Mouse (Mus musculus) lung, embryonic 16.5 days (tissue): ENCODE measurements at regions not wholly inside any gene's neighbourhood (a gene's known extent, or its start where the extent isn't known, plus 50 kb on each side); places are given as distances from the start of the nearest gene placed in this dataset.

Source experiments
- ATAC-seq: fragments of 200-750 bp; cut with Nextera tagmentation; 2 replicates; pipeline ENCODE4 v1.8.0; 2017; ENCODE audit warnings: low read depth, mild to moderate bottlenecking, moderate library complexity
- H3K27ac ChIP-seq: fragments of 300-500 bp; sonication (generic); 2 replicates; pipeline ENCODE4 v1.5.1; 2014; ENCODE audit warnings: mild to moderate bottlenecking, control low read depth, low read length
- H3K27me3 ChIP-seq: fragments of 300-500 bp; sonication (generic); 2 replicates; pipeline ENCODE4 v1.6.1; 2014; ENCODE audit warnings: low read depth, low read length, mixed read lengths; ENCODE audit not compliant: control insufficient read depth, insufficient read depth
- H3K36me3 ChIP-seq: fragments of 300-500 bp; sonication (generic); 2 replicates; pipeline ENCODE4 v1.6.1; 2014; ENCODE audit warnings: low read length; ENCODE audit not compliant: control insufficient read depth, insufficient read depth
- H3K4me1 ChIP-seq: fragments of 300-500 bp; sonication (generic); replicated peaks from 2 replicates; pipeline ENCODE4 v1.6.1; 2014; ENCODE audit warnings: low read length, mixed read lengths; ENCODE audit not compliant: control insufficient read depth, insufficient read depth
- H3K4me2 ChIP-seq: fragments of 300-500 bp; sonication (generic); 2 replicates; pipeline ENCODE4 v1.6.1; 2014; ENCODE audit warnings: low read depth, low read length, control low read depth
- H3K4me3 ChIP-seq: fragments of 300-500 bp; sonication (generic); 2 replicates; pipeline ENCODE4 v1.5.1; 2014; ENCODE audit warnings: mild to moderate bottlenecking, low read length, control low read depth
- H3K9ac ChIP-seq: fragments of 300-500 bp; sonication (generic); 2 replicates; pipeline ENCODE4 v1.6.1; 2014; ENCODE audit warnings: low read length, control low read depth
- H3K9me3 ChIP-seq: fragments of 300-500 bp; sonication (generic); 2 replicates; pipeline ENCODE4 v1.6.1; 2016; ENCODE audit warnings: low read length; ENCODE audit not compliant: control insufficient read depth
- WGBS: fragments of 180-500 bp; shearing (Covaris S2); extraction: QIAGEN DNeasy Blood & Tissue Kit; methylation state at CpG from one replicate; pipeline ENCODE4 v1.1.7; 2014; 5-methylcytosine and 5-hydroxymethylcytosine counted together

DNA sequence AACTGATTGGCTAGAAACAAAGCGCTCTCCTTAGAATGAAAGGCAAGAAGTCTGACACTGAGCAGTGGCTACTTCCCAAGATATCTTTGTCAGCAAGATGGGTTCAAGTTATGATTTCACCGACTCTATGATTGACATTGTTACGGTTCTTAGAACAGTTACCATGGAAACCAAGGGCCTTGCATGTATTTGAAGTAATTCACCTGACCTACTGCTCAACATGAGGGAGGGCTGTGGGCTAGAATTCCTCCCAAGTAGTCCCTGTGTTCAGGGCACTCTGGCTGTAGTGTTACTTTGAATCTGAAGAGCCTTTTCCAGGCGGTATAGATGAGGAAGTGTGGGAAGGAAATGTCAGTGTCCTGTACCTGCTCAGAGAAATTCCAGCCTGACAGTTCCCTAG is 281.1 kb downstream of the Tmem38b start:
- ATAC-seq: no peak
- WGBS: 58% methylated on average over 4 of the region's 4 CpGs
- H3K9ac ChIP-seq: no peak overlapping the region
- H3K9me3 ChIP-seq: no peaks in the 10 kb centered on the region
- no peak overlapping the region for H3K4me2 ChIP-seq
- no peaks in the 10 kb centered on the region for H3K4me1 ChIP-seq
- no peak overlapping the region for H3K27ac ChIP-seq
- H3K36me3 ChIP-seq: no peaks in the 10 kb centered on the region
- no peak overlapping the region for H3K4me3 ChIP-seq
- H3K27me3 ChIP-seq: no peaks in the 10 kb centered on the region

DNA sequence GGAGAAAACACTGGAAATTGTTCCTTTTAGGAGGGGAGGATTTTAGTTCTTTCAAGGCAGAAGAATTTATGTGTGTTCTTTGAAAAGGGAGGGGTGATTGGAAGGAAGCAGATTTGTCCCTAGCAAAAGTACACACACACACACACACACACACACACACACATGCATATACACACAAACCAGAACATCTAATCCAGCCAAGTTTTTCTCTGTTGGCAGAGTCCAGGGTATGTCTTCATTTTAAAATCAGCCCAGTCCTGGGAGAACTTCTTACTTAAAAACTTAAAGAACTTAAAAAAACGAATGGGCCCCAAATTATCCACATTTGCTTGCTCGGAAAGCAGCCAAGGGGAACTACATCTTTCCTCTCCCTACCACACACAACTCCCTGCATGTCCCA is 290.5 kb downstream of the Tmem38b start:
- no peak for ATAC-seq
- no peaks in the 10 kb centered on the region for H3K9me3 ChIP-seq
- WGBS: 45% methylated on average over 2 of the region's 2 CpGs
- no peaks in the 10 kb centered on the region for H3K27me3 ChIP-seq
- no peak overlapping the region for H3K4me3 ChIP-seq
- no peak overlapping the region for H3K9ac ChIP-seq
- no peaks in the 10 kb centered on the region for H3K36me3 ChIP-seq
- no peak overlapping the region for H3K27ac ChIP-seq
- no peak overlapping the region for H3K4me2 ChIP-seq
- H3K4me1 ChIP-seq: no peaks in the 10 kb centered on the region

DNA sequence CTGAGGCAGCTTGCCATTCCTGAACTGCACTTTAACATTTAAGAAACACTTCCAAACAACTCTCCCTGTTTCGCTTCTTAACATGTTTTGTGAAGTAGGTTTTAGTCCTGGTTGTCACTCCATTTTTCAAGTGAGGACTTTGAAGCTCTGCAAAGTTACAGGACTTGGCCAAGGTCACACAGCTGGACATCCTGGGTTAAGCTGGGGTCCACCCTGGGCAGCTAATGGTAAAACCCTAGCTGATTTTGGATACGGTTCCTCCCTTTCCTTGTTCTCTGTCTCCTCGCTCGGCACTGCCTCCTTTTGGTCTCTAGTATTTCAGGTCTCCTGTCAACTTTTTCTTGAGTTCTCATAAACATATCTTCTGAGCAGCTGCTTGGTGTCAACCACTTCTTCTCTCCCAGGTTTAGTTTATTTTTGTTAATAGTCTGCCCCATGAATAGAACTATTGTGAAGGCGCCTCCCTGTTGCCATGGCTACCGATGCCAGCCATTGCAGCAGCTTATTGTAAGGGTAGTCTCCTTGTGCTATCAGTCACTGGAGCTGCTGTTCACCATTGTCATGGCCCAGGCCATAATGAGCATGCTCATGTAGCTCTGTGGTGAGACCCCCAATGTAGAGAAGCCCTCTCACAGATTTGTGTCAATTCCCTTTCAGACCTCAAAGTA is 292.5 kb downstream of the Tmem38b start:
- H3K9ac ChIP-seq: no peak overlapping the region
- 68% methylated on average over 6 of the region's 6 CpGs for WGBS
- H3K9me3 ChIP-seq: no peaks in the 10 kb centered on the region
- no peak overlapping the region for H3K27ac ChIP-seq
- H3K4me1 ChIP-seq: no peaks in the 10 kb centered on the region
- no peaks in the 10 kb centered on the region for H3K27me3 ChIP-seq
- no peak overlapping the region for H3K4me3 ChIP-seq
- H3K4me2 ChIP-seq: no peak overlapping the region
- ATAC-seq: no peak
- H3K36me3 ChIP-seq: no peaks in the 10 kb centered on the region

DNA sequence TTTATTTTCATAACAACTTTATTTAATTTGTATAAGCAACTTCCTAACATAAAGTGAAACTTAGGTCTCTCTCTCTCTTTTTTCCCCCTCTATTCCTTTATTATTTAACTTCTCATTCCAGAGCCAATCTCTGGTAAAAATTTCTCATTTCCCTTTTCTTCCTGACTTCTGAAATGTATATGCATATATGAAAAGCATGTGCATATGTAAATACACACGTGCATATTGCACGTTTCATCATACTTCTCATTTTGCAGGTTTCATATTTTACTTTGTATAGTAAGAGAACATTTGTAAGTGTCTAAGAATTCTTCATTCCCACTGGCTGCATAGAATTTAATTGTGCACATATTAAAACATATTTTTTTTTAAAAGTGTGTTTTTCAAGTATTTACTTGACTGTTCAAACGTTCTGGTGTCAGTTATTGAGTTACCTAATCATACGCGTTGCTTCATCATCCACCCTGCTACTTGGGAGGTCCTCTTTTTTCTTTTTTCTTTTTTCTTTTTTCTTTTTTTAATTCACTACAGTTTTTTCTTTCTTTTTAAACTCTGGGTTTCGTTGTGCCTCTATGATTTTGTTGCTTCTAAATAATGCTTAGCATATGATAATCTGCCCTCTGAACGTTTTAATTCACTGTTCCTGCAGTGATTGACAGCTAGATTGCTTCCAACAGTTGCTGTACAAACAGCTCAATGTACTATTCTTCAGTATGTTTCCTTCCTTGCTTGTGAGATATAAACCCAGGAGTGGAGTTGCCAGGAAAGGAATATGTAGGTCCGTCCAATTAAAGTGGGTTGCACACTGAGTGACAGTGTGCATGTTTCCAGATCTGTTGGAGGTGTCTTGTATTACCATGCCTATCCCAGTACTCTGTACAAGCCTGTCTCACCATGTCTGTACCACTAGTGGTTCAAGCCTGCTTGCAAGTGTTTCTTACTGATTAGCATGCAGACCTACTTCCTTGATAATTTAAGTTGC is 303.2 kb downstream of the Tmem38b start:
- Histone ChIP-seq H3K36me3 (no peaks in the 10 kb centered on the region), H3K9ac (no peak overlapping the region), H3K4me2 (no peak overlapping the region), H3K4me1 (no peaks in the 10 kb centered on the region), H3K9me3 (no peaks in the 10 kb centered on the region), H3K27ac (no peak overlapping the region), H3K27me3 (no peaks in the 10 kb centered on the region), H3K4me3 (no peak overlapping the region)
- ATAC-seq: no peak
- 40% methylated on average over 8 of the region's 8 CpGs for WGBS

DNA sequence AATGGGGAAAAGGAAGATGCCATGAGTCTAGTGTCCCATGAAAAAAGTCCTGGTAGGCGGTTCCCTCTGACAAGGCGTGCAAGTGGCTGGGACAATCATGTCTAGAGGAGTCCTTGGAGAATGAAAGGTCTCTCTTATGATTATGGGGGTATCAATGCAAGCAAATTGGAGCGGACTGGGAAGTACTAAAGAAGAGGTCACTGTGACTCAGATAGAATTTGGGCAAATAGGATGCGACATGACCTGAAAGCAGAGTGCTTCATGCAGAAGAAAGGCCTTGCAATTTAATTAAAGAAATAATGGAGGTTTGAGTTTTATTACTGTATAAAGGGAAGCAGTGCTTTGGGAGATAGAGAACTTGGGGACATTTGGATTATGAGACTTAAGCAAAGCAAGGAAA is 330.3 kb downstream of the Tmem38b start:
- 94% methylated on average over 4 of the region's 4 CpGs for WGBS
- no peak for ATAC-seq
- no peak overlapping the region for H3K9ac ChIP-seq
- H3K9me3 ChIP-seq: no peaks in the 10 kb centered on the region
- H3K4me3 ChIP-seq: no peak overlapping the region
- no peaks in the 10 kb centered on the region for H3K36me3 ChIP-seq
- H3K4me1 ChIP-seq: no peaks in the 10 kb centered on the region
- no peak overlapping the region for H3K27ac ChIP-seq
- H3K4me2 ChIP-seq: no peak overlapping the region
- no peaks in the 10 kb centered on the region for H3K27me3 ChIP-seq

DNA sequence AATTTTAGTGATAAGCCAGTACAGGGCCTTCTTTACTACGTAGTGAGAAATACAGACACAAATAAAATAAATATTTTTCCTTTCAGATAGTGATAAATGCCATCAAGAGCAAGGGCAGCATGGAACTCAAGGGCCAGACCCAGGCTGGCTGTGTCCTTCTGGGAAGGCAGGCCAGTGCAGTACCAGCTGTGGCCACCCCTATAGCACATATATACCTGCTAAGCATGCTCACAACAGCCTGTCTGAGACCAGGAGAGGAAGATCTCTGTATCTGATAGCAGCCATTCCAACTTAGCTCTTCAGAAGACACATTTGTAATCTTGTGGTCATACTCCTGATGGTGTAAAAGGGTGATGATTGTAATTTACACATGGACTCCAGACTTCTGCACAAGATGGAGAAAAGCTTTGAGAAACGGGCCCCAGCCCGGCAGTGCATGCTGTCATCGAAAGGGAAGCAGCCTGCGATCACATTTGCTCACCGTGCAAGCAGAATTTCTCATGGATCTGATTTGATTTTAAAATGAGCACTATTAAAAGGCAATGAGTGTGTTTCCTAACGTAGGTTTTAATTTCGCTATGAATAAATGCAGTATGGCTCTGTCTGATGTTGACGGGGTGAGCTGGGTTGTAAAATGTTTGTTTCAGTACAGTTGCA is 335.6 kb downstream of the Tmem38b start:
- no peaks in the 10 kb centered on the region for H3K36me3 ChIP-seq
- H3K9me3 ChIP-seq: no peaks in the 10 kb centered on the region
- 86% methylated on average over 9 of the region's 9 CpGs for WGBS
- no peak overlapping the region for H3K27ac ChIP-seq
- H3K4me1 ChIP-seq: no peaks in the 10 kb centered on the region
- ATAC-seq: no peak
- H3K9ac ChIP-seq: no peak overlapping the region
- H3K27me3 ChIP-seq: no peaks in the 10 kb centered on the region
- no peak overlapping the region for H3K4me2 ChIP-seq
- no peak overlapping the region for H3K4me3 ChIP-seq

DNA sequence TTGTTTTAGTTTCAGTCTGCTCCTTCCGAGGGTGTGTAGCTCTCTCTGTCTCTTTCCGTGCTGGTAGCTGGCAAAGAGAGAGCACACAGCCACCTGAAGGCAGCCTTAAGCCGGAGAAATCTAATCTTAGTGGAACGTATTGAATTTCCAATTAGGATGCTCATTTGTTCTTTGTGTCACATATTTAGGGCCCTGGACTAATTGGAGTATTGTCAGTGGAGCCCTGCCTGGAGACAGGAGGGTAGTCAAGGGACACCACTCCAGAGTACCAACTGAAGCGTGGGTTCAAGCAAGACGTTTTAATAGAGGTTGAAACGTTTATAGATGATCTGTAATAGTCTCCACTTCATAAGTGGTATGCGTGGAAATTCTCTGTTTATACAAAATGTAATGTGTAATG is 336.5 kb downstream of the Tmem38b start:
- Histone ChIP-seq H3K27me3 (no peaks in the 10 kb centered on the region), H3K36me3 (no peaks in the 10 kb centered on the region), H3K4me1 (no peaks in the 10 kb centered on the region), H3K4me3 (no peak overlapping the region), H3K9ac (no peak overlapping the region), H3K27ac (no peak overlapping the region), H3K4me2 (no peak overlapping the region), H3K9me3 (no peaks in the 10 kb centered on the region)
- WGBS: 72% methylated on average over 8 of the region's 8 CpGs
- ATAC-seq: no peak

DNA sequence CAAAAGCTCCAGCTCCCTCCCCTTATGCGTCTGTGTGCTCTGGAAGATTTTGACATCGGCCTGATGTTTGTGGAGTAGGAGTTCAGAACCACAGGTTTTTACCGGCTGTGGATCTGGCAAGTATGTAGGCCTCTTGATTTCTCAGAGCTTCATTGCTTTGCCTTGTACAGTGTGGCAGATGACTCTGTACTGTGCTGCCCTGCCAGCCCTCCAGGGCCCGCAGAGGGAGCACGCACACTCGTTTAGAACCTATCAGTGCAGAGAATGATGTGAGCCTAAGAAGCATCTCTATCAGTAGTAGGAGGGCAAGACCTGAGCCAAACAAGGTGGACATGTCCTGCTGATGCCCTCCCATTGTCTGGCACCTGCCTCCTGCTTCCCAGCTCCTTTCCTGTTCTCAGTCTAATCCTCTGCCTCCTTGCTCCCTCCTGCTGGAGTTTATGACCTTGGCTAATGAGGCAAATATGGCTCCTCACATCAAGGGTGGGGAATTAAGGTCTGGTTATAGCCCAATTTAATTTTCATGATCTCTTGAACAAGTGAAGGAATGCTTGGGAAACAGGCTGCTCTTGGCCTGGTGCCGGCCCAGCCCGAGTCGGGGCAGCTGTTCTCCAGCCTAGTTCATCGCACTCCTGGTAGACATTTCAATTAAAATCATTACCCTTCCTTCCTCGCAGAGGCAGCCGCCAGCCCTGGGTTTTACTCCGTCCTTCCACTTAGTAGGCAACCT is 344.5 kb downstream of the Tmem38b start:
- no peak overlapping the region for H3K27ac ChIP-seq
- no peaks in the 10 kb centered on the region for H3K4me1 ChIP-seq
- H3K4me2 ChIP-seq: no peak overlapping the region
- no peak for ATAC-seq
- no peaks in the 10 kb centered on the region for H3K27me3 ChIP-seq
- no peak overlapping the region for H3K4me3 ChIP-seq
- no peaks in the 10 kb centered on the region for H3K36me3 ChIP-seq
- no peaks in the 10 kb centered on the region for H3K9me3 ChIP-seq
- H3K9ac ChIP-seq: no peak overlapping the region
- WGBS: 86% methylated on average over 13 of the region's 13 CpGs

DNA sequence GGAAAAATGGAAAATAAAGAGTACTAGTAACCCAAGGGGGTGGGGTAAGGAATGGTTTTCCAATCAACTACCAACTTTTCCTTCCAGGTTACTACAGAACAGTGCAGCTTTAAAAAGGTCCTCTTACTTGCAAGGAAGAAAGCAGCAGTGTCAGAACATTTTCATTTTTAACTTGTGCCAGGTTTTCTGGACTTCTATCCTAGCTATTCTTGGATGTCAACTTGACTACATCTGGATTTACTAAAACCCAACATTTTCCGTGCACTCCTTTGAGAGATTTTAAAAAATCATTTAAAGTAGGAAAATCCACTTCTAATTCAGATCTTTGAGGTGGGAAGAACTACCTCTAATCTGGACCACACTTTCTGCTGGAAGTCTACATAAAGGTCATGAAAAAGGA is 358.4 kb downstream of the Tmem38b start:
- Histone ChIP-seq H3K27me3 (no peaks in the 10 kb centered on the region), H3K4me1 (no peaks in the 10 kb centered on the region), H3K4me2 (no peak overlapping the region), H3K9me3 (no peaks in the 10 kb centered on the region), H3K9ac (no peak overlapping the region), H3K36me3 (no peaks in the 10 kb centered on the region), H3K4me3 (no peak overlapping the region), H3K27ac (no peak overlapping the region)
- no peak for ATAC-seq
- WGBS: 79% methylated on average over 1 of the region's 1 CpGs
